Mouse (Mus musculus): ENCODE results near the gene Snx6. TPM values are rescaled to one million over a fixed set of nuclear protein-coding genes. Genes with fewer than 3 reads are reported as not detected.

The Snx6 gene
- polyA plus RNA-seq, 1 experiment: 0.20 TPM

GRCm38 (mm10) chr12:54806131-54806530, 10.6 kb upstream of the Snx6 start:
- no peaks in the 10 kb centered on the region for H3K36me3 ChIP-seq (ENCODE audit: control insufficient read depth)
- no peaks in the 10 kb centered on the region for H3K27me3 ChIP-seq (ENCODE audit: control insufficient read depth)
- H3K4me3 ChIP-seq (replicated peaks): no peak overlapping the region
- TF ChIP-seq GATA1 (IDR thresholded peaks at IDR 0.05; ENCODE audit: low read length) (no peak), TAL1 (IDR thresholded peaks at IDR 0.05; ENCODE audit: low read length) (no peak)
- H3K9me3 ChIP-seq (ENCODE audit: control insufficient read depth, low read length): no peaks in the 10 kb centered on the region
- no peaks in the 10 kb centered on the region; the same call in 1 of the 2 replicates for H3K4me1 ChIP-seq (ENCODE audit: control insufficient read depth)

DNA sequence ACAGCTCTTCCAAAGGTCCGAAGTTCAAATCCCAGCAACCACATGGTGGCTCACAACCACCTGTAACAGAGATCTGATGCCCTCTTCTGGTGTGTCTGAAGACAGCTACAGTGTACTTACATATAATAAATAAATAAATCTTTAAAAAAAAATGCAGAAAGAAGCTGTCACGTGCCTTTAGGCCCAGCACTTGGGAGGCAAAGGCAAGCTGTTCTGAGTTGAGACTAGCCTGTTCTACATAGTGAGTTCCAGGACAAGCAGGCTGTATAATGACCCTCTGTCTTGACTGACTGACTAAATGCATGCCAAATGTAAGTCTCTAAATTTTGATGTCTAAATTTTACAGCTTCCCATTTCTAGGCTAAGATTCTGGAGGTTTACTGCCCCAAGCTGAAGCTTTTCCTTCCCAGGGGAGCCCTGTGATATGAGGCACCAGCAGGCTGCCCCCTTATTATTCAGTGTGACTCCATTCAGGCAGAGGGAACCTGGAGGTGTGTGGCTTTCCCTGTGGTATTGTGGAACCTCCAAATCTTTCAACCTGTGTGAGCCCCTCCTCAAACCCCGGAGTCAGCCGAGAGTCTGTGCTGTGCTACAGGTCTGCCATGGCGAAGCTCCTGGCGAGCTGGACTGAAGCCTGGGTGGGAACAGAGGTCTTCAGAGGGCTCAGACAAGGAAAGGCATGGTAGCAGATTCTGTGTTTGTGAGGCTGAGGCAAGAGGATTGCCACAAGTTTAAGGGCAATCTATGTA, 9.9 kb upstream of the Snx6 start:
- H3K4me3 ChIP-seq (replicated peaks): no peak overlapping the region
- H3K36me3 ChIP-seq (ENCODE audit: control insufficient read depth): no peaks in the 10 kb centered on the region
- TF ChIP-seq TAL1 (IDR thresholded peaks at IDR 0.05; ENCODE audit: low read length) (no peak), GATA1 (IDR thresholded peaks at IDR 0.05; ENCODE audit: low read length) (no peak)
- H3K9me3 ChIP-seq (ENCODE audit: control insufficient read depth, low read length): no peaks in the 10 kb centered on the region
- no peaks in the 10 kb centered on the region; the same call in 1 of the 2 replicates for H3K4me1 ChIP-seq (ENCODE audit: control insufficient read depth)
- H3K27me3 ChIP-seq (ENCODE audit: control insufficient read depth): no peaks in the 10 kb centered on the region

DNA sequence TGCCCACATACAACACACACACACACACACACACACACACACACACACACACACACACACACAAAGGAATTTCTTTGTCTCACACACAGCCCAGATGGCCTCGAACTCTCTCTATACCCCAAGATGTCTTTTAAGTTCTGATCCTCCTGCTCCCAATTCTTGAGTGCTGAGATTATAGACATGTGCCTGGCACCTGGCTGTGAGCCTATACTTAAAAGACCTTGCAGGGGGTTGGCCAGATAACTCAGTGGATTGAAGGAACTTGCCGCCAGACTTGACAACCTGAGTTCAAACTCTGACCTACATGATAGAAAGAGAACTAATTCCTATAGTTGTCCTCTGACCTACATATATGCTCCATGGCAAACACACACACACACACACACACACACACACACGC, 8.0 kb upstream of the Snx6 start:
- Histone ChIP-seq H3K4me1 (ENCODE audit: control insufficient read depth) (no peaks in the 10 kb centered on the region; the same call in 1 of the 2 replicates), H3K36me3 (ENCODE audit: control insufficient read depth) (no peaks in the 10 kb centered on the region), H3K9me3 (ENCODE audit: control insufficient read depth, low read length) (no peaks in the 10 kb centered on the region), H3K4me3 (replicated peaks) (no peak overlapping the region), H3K27me3 (ENCODE audit: control insufficient read depth) (no peaks in the 10 kb centered on the region)
- TF ChIP-seq GATA1 (IDR thresholded peaks at IDR 0.05; ENCODE audit: low read length): no peak
- no peak for TF ChIP-seq TAL1 (IDR thresholded peaks at IDR 0.05; ENCODE audit: low read length)

DNA sequence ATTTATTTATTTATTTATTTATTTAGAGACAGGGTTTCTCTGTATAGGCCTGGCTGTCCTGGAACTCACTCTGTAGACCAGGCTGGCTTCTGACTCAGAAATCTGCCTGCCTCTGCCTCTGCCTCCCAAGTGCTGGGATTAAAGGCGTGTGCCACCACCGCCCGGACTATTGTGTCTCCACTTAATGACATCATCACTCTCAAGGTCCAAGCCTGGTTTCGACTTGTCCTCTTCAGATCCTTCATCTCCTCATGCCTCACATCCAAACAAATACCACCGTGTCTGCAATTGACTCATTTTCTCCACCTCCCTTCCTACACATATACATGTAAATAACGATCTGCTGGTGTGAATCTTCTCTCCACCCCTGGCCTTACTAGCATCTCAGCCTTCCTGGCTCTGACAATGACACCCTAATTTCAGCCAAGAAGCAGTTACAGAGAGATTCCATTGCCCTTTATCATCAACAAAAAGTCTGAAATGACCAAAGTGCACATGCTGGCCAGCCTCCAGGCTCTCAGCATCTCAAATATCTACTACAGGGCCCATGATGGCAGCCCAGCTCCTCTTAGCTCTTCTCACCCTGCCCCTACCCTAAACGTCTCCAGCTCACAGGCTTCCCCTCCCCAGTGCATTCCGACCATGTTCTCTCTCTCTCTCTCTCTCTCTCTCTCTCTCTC, 1.2 kb upstream of the Snx6 start:
- Histone ChIP-seq H3K27me3 (ENCODE audit: control insufficient read depth) (peaks cover 3% of the 10 kb centered on the region; the same call in 1 of the 2 replicates), H3K4me3 (replicated peaks) (no peak overlapping the region), H3K4me1 (ENCODE audit: control insufficient read depth) (peaks cover 14% of the 10 kb centered on the region), H3K36me3 (ENCODE audit: control insufficient read depth) (no peaks in the 10 kb centered on the region; the same call in 1 of the 2 replicates), H3K9me3 (ENCODE audit: control insufficient read depth, low read length) (no peaks in the 10 kb centered on the region)
- TF ChIP-seq TAL1 (IDR thresholded peaks at IDR 0.05; ENCODE audit: low read length): no peak

DNA sequence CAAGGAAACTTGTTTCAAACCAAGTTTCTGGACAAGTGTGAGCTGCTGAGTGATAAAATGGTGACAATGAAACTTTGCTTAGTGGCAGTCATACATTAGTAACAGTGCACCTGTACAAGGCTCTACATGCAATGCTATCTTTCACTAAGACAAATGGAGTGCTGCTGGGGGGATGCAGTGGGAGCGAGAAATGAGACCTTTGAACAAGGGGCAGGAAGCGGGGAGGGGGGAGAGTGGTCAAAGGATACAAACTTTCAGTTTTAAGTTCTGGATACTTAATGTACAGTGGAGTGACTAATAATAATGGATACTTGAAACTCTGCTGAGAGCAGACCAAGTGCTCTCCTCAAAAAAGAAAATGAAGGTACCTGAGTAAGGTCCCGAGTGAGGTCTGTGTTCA, 1.1 kb downstream of the Snx6 start:
- Histone ChIP-seq H3K9me3 (ENCODE audit: control insufficient read depth, low read length) (no peaks in the 10 kb centered on the region), H3K4me1 (ENCODE audit: control insufficient read depth) (peaks cover 18% of the 10 kb centered on the region), H3K36me3 (ENCODE audit: control insufficient read depth) (no peaks in the 10 kb centered on the region; the same call in 1 of the 2 replicates), H3K4me3 (replicated peaks) (peak overlapping the region; percentile 92), H3K27me3 (ENCODE audit: control insufficient read depth) (peaks cover 3% of the 10 kb centered on the region; the same call in 1 of the 2 replicates)
- no peak for TF ChIP-seq GATA1 (IDR thresholded peaks at IDR 0.05; ENCODE audit: low read length)
- TF ChIP-seq TAL1 (IDR thresholded peaks at IDR 0.05; ENCODE audit: low read length): no peak

DNA sequence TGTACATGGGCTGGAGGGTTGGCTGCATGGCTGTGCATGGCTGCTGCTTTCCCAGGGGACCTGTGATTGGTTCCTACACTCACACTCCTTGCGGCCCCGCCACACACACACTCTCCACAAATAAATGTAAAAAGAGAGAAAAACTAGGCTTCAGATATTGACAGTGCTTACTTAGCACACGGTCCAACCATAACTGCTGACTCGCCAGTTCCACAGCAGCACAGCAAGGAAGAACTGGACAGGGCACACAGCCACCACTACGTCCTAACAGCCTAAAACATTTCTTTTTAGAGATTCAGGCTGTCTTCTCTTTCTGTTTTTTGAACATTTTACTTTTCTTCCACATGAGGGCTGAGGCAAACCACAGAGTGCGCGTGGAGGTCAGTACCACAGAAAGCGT, 4.0 kb downstream of the Snx6 start:
- TF ChIP-seq TAL1 (IDR thresholded peaks at IDR 0.05; ENCODE audit: low read length): no peak
- no peak for TF ChIP-seq GATA1 (IDR thresholded peaks at IDR 0.05; ENCODE audit: low read length)
- peaks cover 23% of the 10 kb centered on the region for H3K4me1 ChIP-seq (ENCODE audit: control insufficient read depth)
- no peak overlapping the region for H3K4me3 ChIP-seq (replicated peaks)
- peaks cover 3% of the 10 kb centered on the region; the same call in 1 of the 2 replicates for H3K27me3 ChIP-seq (ENCODE audit: control insufficient read depth)
- no peaks in the 10 kb centered on the region for H3K9me3 ChIP-seq (ENCODE audit: control insufficient read depth, low read length)
- no peaks in the 10 kb centered on the region; the same call in 1 of the 2 replicates for H3K36me3 ChIP-seq (ENCODE audit: control insufficient read depth)

DNA sequence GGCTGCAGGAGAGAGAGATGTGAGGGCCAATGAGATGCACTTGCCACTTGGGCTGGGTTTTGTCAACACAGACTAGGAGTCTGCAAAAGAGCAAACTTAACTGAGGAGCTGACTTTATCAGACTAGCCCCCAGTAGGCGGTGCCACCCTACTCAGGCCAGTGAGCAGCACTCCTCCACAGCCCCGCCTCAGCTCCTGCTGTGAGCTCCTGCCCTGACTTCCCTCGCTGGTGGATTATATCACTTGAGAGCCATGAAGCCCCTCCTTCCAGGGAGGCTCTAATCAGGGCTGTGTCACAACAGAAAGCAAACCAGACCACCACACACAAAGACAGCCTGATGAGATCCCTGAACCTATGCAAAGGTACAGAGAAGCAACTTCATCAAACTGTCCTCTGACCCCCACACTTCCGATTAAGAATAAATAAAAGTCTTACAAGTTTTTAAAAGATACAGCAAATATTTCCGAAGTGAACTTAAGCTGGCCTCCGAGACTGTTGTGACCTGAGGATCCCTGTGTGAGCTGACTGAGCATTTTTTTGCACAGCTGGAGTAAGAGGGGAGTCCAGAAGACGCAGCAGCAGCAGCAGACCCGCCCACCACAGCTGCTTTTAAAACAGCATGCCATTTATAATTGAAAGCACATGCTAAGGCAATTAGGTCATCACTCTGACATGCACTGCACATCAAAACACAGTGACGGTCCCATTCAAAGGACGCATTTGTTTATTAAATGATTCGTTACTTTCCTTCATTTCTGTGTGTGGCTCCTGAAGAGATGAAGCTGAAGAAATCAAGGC, 6.0 kb downstream of the Snx6 start:
- H3K4me3 ChIP-seq (replicated peaks): no peak overlapping the region
- H3K4me1 ChIP-seq (ENCODE audit: control insufficient read depth): peaks cover 11% of the 10 kb centered on the region
- H3K27me3 ChIP-seq (ENCODE audit: control insufficient read depth): no peaks in the 10 kb centered on the region
- H3K36me3 ChIP-seq (ENCODE audit: control insufficient read depth): peaks cover 2% of the 10 kb centered on the region; the same call in 1 of the 2 replicates
- H3K9me3 ChIP-seq (ENCODE audit: control insufficient read depth, low read length): no peaks in the 10 kb centered on the region
- TF ChIP-seq GATA1 (IDR thresholded peaks at IDR 0.05; ENCODE audit: low read length) (no peak), TAL1 (IDR thresholded peaks at IDR 0.05; ENCODE audit: low read length) (no peak)

- no peaks in the 10 kb centered on the region for H3K4me1 ChIP-seq (ENCODE audit: control insufficient read depth)
- H3K27me3 ChIP-seq (ENCODE audit: control insufficient read depth): no peaks in the 10 kb centered on the region
- TF ChIP-seq TAL1 (IDR thresholded peaks at IDR 0.05; ENCODE audit: low read length) (no peak), GATA1 (IDR thresholded peaks at IDR 0.05; ENCODE audit: low read length) (no peak)
- H3K36me3 ChIP-seq (ENCODE audit: control insufficient read depth): peaks cover 36% of the 10 kb centered on the region
- no peak overlapping the region for H3K4me3 ChIP-seq (replicated peaks)
- H3K9me3 ChIP-seq (ENCODE audit: control insufficient read depth, low read length): no peaks in the 10 kb centered on the region
These were observed 31.9 kb downstream of the Snx6 start for GRCm38 (mm10) chr12:54763624-54764023.

DNA sequence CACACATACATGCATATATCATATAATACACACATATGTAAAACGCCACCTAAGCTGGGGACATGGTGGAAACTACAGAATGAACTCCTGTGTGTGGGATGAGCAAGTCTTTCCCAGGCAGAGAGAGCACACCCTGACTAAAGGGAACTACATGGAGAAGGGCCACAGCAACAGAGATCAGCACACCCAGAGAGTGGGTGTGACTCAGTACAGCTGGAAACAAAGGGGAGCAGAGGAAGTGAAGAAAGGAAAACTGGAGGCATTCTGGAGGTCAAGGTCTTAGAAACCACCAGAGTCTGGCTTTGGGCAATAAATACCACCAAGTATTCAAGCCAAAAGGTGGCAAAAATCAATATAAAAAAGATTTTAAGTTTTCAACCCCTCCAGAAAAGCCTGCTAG, 34.8 kb downstream of the Snx6 start:
- no peak overlapping the region for H3K4me3 ChIP-seq (replicated peaks)
- no peaks in the 10 kb centered on the region for H3K27me3 ChIP-seq (ENCODE audit: control insufficient read depth)
- TF ChIP-seq TAL1 (IDR thresholded peaks at IDR 0.05; ENCODE audit: low read length) (no peak), GATA1 (IDR thresholded peaks at IDR 0.05; ENCODE audit: low read length) (no peak)
- H3K4me1 ChIP-seq (ENCODE audit: control insufficient read depth): no peaks in the 10 kb centered on the region
- peaks cover 31% of the 10 kb centered on the region for H3K36me3 ChIP-seq (ENCODE audit: control insufficient read depth)
- H3K9me3 ChIP-seq (ENCODE audit: control insufficient read depth, low read length): no peaks in the 10 kb centered on the region
